Mouse (Mus musculus): ENCODE measurements around the gene Cnnm2. TPM values are rescaled to one million over a fixed set of nuclear protein-coding genes. Genes with fewer than 3 reads are reported as not detected.

Cnnm2 gene
- polyA plus RNA-seq (2017; shearing (Covaris generic)): 4.5 TPM

GRCm38 (mm10) chr19:46761247-46761946, at the start of gene Cnnm2:
TSS of gene Cnnm2 (plus strand) at chr19:46761596.

Other genes with a start within 250 kb of the Cnnm2 start
- gene Arl3, start 188.4 kb upstream of the Cnnm2 start, polyA plus RNA-seq (2017; shearing (Covaris generic)): 10.2 TPM
- gene Sfxn2, start 188.2 kb upstream of the Cnnm2 start, polyA plus RNA-seq (2017; shearing (Covaris generic)): 6.3 TPM
- gene Wbp1l, start 162.5 kb upstream of the Cnnm2 start, polyA plus RNA-seq (2017; shearing (Covaris generic)): 73.2 TPM
- gene Cyp17a1, start 88.4 kb upstream of the Cnnm2 start, polyA plus RNA-seq (2017; shearing (Covaris generic)): 1.2 TPM
- gene Borcs7, start 71.7 kb upstream of the Cnnm2 start, polyA plus RNA-seq (2017; shearing (Covaris generic)): 1.8 TPM
- 3.7 TPM for gene As3mt, start 54.1 kb upstream of the Cnnm2 start, polyA plus RNA-seq (2017; shearing (Covaris generic))

All from effector memory CD4-positive, alpha-beta T cell, adult 7 months (primary cell).